Mouse (Mus musculus) liver, embryonic 12.5 days (tissue): Measurements from ENCODE around the gene Adamts15. TPM values are rescaled to one million over a fixed set of nuclear protein-coding genes. Genes with fewer than 3 reads are reported as not detected.
A peak's percentile ranks its signal among the peaks of the same experiment; 100 is the strongest.

Source experiments
- ATAC-seq: fragments of 200-750 bp; cut with Nextera tagmentation; 2 replicates; pipeline ENCODE4 v1.8.0; 2017; ENCODE audit warnings: moderate number of reproducible peaks, mild to moderate bottlenecking, moderate library complexity
- H3K27ac ChIP-seq: fragments of 300-500 bp; sonication (generic); 2 replicates; pipeline ENCODE4 v1.5.1; 2016; ENCODE audit warnings: mild to moderate bottlenecking
- H3K27me3 ChIP-seq: fragments of 300-500 bp; sonication (generic); replicated peaks from 2 replicates; pipeline ENCODE4 v1.6.1; 2016; ENCODE audit warnings: mild to moderate bottlenecking, moderate library complexity
- H3K36me3 ChIP-seq: fragments of 300-500 bp; sonication (generic); 2 replicates; pipeline ENCODE4 v1.6.1; 2016; ENCODE audit warnings: mild to moderate bottlenecking, moderate library complexity
- H3K4me1 ChIP-seq: fragments of 300-500 bp; sonication (generic); 2 replicates; pipeline ENCODE4 v1.6.1; 2016
- H3K4me2 ChIP-seq: fragments of 300-500 bp; sonication (generic); 2 replicates; pipeline ENCODE4 v1.6.1; 2016; ENCODE audit warnings: mild to moderate bottlenecking, moderate library complexity
- H3K4me3 ChIP-seq: fragments of 300-500 bp; sonication (generic); 2 replicates; pipeline ENCODE4 v1.5.1; 2016; ENCODE audit warnings: mild to moderate bottlenecking, moderate library complexity
- H3K9ac ChIP-seq: fragments of 300-500 bp; sonication (generic); 2 replicates; pipeline ENCODE4 v1.6.1; 2016; ENCODE audit warnings: mild to moderate bottlenecking, moderate library complexity
- H3K9me3 ChIP-seq: fragments of 300-500 bp; sonication (generic); replicated peaks from 2 replicates; pipeline ENCODE4 v1.6.1; 2016; ENCODE audit warnings: mild to moderate bottlenecking, moderate library complexity
- WGBS: fragments of 180-500 bp; shearing (Covaris S2); methylation state at CpG from one replicate; pipeline ENCODE4 v1.1.7; 2016; ENCODE audit not compliant: insufficient replicate concordance; 5-methylcytosine and 5-hydroxymethylcytosine counted together
- polyA plus RNA-seq: library from polyadenylated mRNA; unstranded; fragments of >200 nt; fragmentation: Nextera tagmentation; extraction: Ambion mirVana; gene quantifications from 2 replicates; pipeline ENCODE4 v1.2.1, GENCODE M21; 2016

The Adamts15 gene
- 0.99 and 1.5 TPM in 2 replicates for polyA plus RNA-seq

GRCm38 (mm10) chr9:30922197-30922894 is at the start of gene Adamts15:
Adamts15 (minus strand) TSS chr9:30922452.
- no peaks in the 10 kb centered on the region for H3K36me3 ChIP-seq
- H3K4me1 ChIP-seq, result no peaks in the 10 kb centered on the region
- H3K4me2 ChIP-seq, result peak within 1 kb of the TSS; percentile 62
- H3K4me3 ChIP-seq, result peak within 1 kb of the TSS; percentile 45
- no peaks in the 10 kb centered on the region for H3K9me3 ChIP-seq
- peak; percentile 46; the same call in 1 of the 2 replicates for ATAC-seq
- peaks cover 44% of the 10 kb centered on the region for H3K27me3 ChIP-seq
- WGBS, result 1% methylated on average over 47 of the region's 47 CpGs
- H3K27ac ChIP-seq, result no peak within 1 kb of the TSS
- no peak within 1 kb of the TSS for H3K9ac ChIP-seq

- WGBS, result 45% methylated on average over 4 of the region's 4 CpGs
- Histone ChIP-seq H3K36me3 (no peaks in the 10 kb centered on the region), H3K4me1 (no peaks in the 10 kb centered on the region), H3K4me2 (no peak overlapping the region), H3K4me3 (no peak overlapping the region), H3K9ac (no peak overlapping the region), H3K9me3 (no peaks in the 10 kb centered on the region), H3K27ac (no peak overlapping the region), H3K27me3 (no peaks in the 10 kb centered on the region)
- ATAC-seq, result no peak
Observed at GRCm38 (mm10) chr9:30971967-30972366, 49.7 kb upstream of the Adamts15 start.

GRCm38 (mm10) chr9:30970001-30970400 is 47.7 kb upstream of the Adamts15 start:
- Histone ChIP-seq H3K36me3 (no peaks in the 10 kb centered on the region), H3K4me3 (no peak overlapping the region), H3K4me1 (no peaks in the 10 kb centered on the region), H3K27me3 (no peaks in the 10 kb centered on the region), H3K4me2 (no peak overlapping the region), H3K9me3 (no peaks in the 10 kb centered on the region), H3K27ac (no peak overlapping the region), H3K9ac (no peak overlapping the region)
- ATAC-seq, result no peak
- WGBS, result 58% methylated on average over 3 of the region's 3 CpGs

- H3K9ac ChIP-seq, result no peak overlapping the region
- no peak overlapping the region for H3K4me2 ChIP-seq
- 50% methylated on average over 6 of the region's 6 CpGs for WGBS
- H3K4me1 ChIP-seq, result no peaks in the 10 kb centered on the region
- no peaks in the 10 kb centered on the region for H3K36me3 ChIP-seq
- no peak for ATAC-seq
- no peak overlapping the region for H3K27ac ChIP-seq
- H3K4me3 ChIP-seq, result no peak overlapping the region
- no peaks in the 10 kb centered on the region for H3K9me3 ChIP-seq
- H3K27me3 ChIP-seq, result no peaks in the 10 kb centered on the region
Observed at GRCm38 (mm10) chr9:30968130-30968529, 45.9 kb upstream of the Adamts15 start.

- 43% methylated on average over 7 of the region's 7 CpGs for WGBS
- Histone ChIP-seq H3K27me3 (no peaks in the 10 kb centered on the region), H3K4me3 (no peak overlapping the region), H3K9me3 (no peaks in the 10 kb centered on the region), H3K4me2 (no peak overlapping the region), H3K9ac (no peak overlapping the region), H3K4me1 (no peaks in the 10 kb centered on the region), H3K27ac (no peak overlapping the region), H3K36me3 (no peaks in the 10 kb centered on the region)
- no peak for ATAC-seq
Observed at GRCm38 (mm10) chr9:30966881-30967280, 44.6 kb upstream of the Adamts15 start.

- H3K36me3 ChIP-seq, result no peaks in the 10 kb centered on the region
- no peaks in the 10 kb centered on the region for H3K27me3 ChIP-seq
- H3K9ac ChIP-seq, result no peak overlapping the region
- ATAC-seq, result no peak
- no peaks in the 10 kb centered on the region for H3K4me1 ChIP-seq
- H3K4me2 ChIP-seq, result no peak overlapping the region
- H3K27ac ChIP-seq, result no peak overlapping the region
- H3K9me3 ChIP-seq, result no peaks in the 10 kb centered on the region
- H3K4me3 ChIP-seq, result no peak overlapping the region
- 69% methylated on average over 10 of the region's 10 CpGs for WGBS
Observed at GRCm38 (mm10) chr9:30964685-30965084, 42.4 kb upstream of the Adamts15 start.

DNA sequence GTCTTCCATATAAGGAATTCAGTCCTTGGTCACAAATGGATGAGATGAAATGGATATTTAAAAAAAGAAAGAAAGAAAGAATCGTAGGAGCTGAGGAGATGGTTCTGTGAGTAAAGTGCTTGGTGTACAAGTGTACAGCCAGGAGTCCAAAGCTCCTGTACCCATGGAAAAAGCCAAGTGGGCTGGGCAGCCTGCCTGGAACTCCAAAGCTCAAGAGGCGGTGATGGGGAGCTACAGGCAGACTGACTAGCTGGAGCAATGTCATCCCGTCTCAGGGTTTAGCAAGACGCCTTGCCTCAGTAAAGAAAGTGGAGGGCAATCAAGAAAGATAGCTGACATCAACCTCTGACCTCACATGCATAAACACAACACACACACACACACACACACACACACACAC is 41.5 kb upstream of the Adamts15 start:
- 81% methylated on average over 4 of the region's 4 CpGs for WGBS

GRCm38 (mm10) chr9:30955246-30955645 is 33.0 kb upstream of the Adamts15 start:
- Histone ChIP-seq H3K4me2 (no peak overlapping the region), H3K9ac (no peak overlapping the region), H3K4me1 (no peaks in the 10 kb centered on the region), H3K27me3 (peaks cover 3% of the 10 kb centered on the region; the same call in 1 of the 2 replicates), H3K36me3 (no peaks in the 10 kb centered on the region), H3K27ac (no peak overlapping the region), H3K9me3 (no peaks in the 10 kb centered on the region), H3K4me3 (no peak overlapping the region)
- no peak for ATAC-seq
- 70% methylated on average over 9 of the region's 9 CpGs for WGBS

More for the DNA sequence above, 41.5 kb upstream of the Adamts15 start:
- Histone ChIP-seq H3K9me3 (no peaks in the 10 kb centered on the region), H3K27ac (no peak overlapping the region), H3K4me3 (no peak overlapping the region), H3K4me2 (no peak overlapping the region), H3K9ac (no peak overlapping the region), H3K27me3 (no peaks in the 10 kb centered on the region), H3K36me3 (no peaks in the 10 kb centered on the region), H3K4me1 (no peaks in the 10 kb centered on the region)
- no peak for ATAC-seq

GRCm38 (mm10) chr9:30953287-30953686 is 31.0 kb upstream of the Adamts15 start:
- H3K4me3 ChIP-seq, result no peak overlapping the region
- H3K9me3 ChIP-seq, result no peaks in the 10 kb centered on the region
- H3K36me3 ChIP-seq, result no peaks in the 10 kb centered on the region
- WGBS, result 47% methylated on average over 8 of the region's 8 CpGs
- no peak for ATAC-seq
- no peak overlapping the region for H3K9ac ChIP-seq
- peaks cover 3% of the 10 kb centered on the region; the same call in 1 of the 2 replicates for H3K27me3 ChIP-seq
- H3K4me1 ChIP-seq, result no peaks in the 10 kb centered on the region
- no peak overlapping the region for H3K4me2 ChIP-seq
- no peak overlapping the region for H3K27ac ChIP-seq

DNA sequence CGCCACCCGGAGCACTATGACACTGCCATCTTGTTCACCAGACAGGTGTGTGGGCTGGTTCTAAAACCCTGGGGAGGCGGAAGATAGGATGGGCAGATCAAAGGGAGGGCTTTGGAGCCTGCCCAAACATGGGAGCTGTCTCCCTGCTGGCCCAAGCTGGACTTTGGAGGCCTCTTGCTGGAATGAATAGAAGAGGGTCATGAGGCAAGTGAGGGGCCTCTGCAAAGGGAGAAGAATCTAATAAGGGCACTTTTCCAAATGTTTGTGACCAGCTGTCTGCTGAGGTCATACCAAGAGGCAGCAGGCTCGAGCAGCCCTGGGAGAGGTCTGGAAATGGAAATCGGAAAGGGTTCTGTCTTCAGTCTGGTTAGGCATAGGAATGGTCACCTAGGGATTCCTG is 29.2 kb upstream of the Adamts15 start:
- WGBS, result 65% methylated on average over 5 of the region's 5 CpGs
- no peak overlapping the region for H3K4me2 ChIP-seq
- no peak overlapping the region for H3K4me3 ChIP-seq
- no peak for ATAC-seq
- no peak overlapping the region for H3K27ac ChIP-seq
- no peaks in the 10 kb centered on the region for H3K9me3 ChIP-seq
- no peak overlapping the region for H3K9ac ChIP-seq
- no peaks in the 10 kb centered on the region for H3K36me3 ChIP-seq
- H3K27me3 ChIP-seq, result peaks cover 19% of the 10 kb centered on the region
- H3K4me1 ChIP-seq, result no peaks in the 10 kb centered on the region

GRCm38 (mm10) chr9:30950592-30950991 is 28.3 kb upstream of the Adamts15 start:
- ATAC-seq, result no peak
- no peak overlapping the region for H3K9ac ChIP-seq
- no peaks in the 10 kb centered on the region for H3K4me1 ChIP-seq
- H3K27me3 ChIP-seq, result peaks cover 28% of the 10 kb centered on the region
- no peak overlapping the region for H3K4me3 ChIP-seq
- 70% methylated on average over 4 of the region's 4 CpGs for WGBS
- H3K4me2 ChIP-seq, result no peak overlapping the region
- H3K36me3 ChIP-seq, result no peaks in the 10 kb centered on the region
- H3K9me3 ChIP-seq, result no peaks in the 10 kb centered on the region
- no peak overlapping the region for H3K27ac ChIP-seq

- 57% methylated on average over 4 of the region's 4 CpGs for whole genome bisulfite sequencing
- peaks cover 34% of the 10 kb centered on the region for H3K27me3 ChIP-seq
- ATAC-seq, result no peak
- H3K27ac ChIP-seq, result no peak overlapping the region
- no peak overlapping the region for H3K9ac ChIP-seq
- no peaks in the 10 kb centered on the region for H3K4me1 ChIP-seq
- H3K4me3 ChIP-seq, result no peak overlapping the region
- no peaks in the 10 kb centered on the region for H3K36me3 ChIP-seq
- H3K9me3 ChIP-seq, result no peaks in the 10 kb centered on the region
- no peak overlapping the region for H3K4me2 ChIP-seq
Observed at GRCm38 (mm10) chr9:30949971-30950370, 27.7 kb upstream of the Adamts15 start.

DNA sequence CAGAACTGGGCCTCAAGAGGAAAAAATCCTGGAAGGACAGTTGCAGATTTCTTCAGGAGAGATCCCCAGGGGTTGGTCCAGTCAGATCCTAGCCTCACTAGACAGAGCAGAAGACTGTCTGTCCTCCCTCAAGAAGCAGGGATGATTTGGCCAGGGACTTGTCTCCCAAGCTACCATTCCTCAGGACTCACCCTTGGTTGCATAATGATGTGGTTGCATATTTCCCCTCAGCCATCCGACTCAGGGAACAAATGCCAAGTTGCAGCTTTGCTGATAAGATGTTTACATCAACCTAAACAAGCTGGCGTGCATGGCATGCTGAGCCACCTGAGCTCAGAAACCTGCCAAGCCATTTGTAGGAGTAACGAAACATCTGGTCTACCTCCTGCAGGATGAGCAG is 27.2 kb upstream of the Adamts15 start:
- no peak overlapping the region for H3K27ac ChIP-seq
- H3K9ac ChIP-seq, result no peak overlapping the region
- peaks cover 37% of the 10 kb centered on the region for H3K27me3 ChIP-seq
- no peaks in the 10 kb centered on the region for H3K36me3 ChIP-seq
- H3K4me2 ChIP-seq, result no peak overlapping the region
- no peaks in the 10 kb centered on the region for H3K4me1 ChIP-seq
- 49% methylated on average over 3 of the region's 3 CpGs for WGBS
- no peaks in the 10 kb centered on the region for H3K9me3 ChIP-seq
- H3K4me3 ChIP-seq, result no peak overlapping the region
- no peak for ATAC-seq
